Mouse (Mus musculus): ENCODE measurements at regions not wholly inside any gene's neighbourhood (a gene's known extent, or its start where the extent isn't known, plus 50 kb on each side); places are given as distances from the start of the nearest gene placed in this dataset.

- H3K4me3 ChIP-seq = no peak overlapping the region
- TF ChIP-seq MYOG (IDR thresholded peaks at IDR 0.05; ENCODE audit: control insufficient read depth in 1 of 3, insufficient read depth in 1 of 3, insufficient read length in 2 of 3, low read depth in 2 of 3) (no peak), POLR2AphosphoS2 (IDR thresholded peaks at IDR 0.05; ENCODE audit: insufficient read length, low read depth) (no peak), CEBPB (IDR thresholded peaks at IDR 0.05; ENCODE audit: insufficient read depth, poor library complexity, severe bottlenecking) (no peak), USF1 (IDR thresholded peaks at IDR 0.05; ENCODE audit: low read depth) (no peak), TCF3 (IDR thresholded peaks at IDR 0.05; ENCODE audit: insufficient read length, low read depth) (no peak), SRF (IDR thresholded peaks at IDR 0.05; ENCODE audit: control insufficient read depth, insufficient read length, low read depth) (no peak), TCF12 (IDR thresholded peaks at IDR 0.05; ENCODE audit: insufficient read depth, poor library complexity, severe bottlenecking) (no peak), E2F4 (IDR thresholded peaks at IDR 0.05; ENCODE audit: insufficient read depth) (no peak), POLR2A (IDR thresholded peaks at IDR 0.05; ENCODE audit: insufficient read length, low read depth) (no peak), MAX (IDR thresholded peaks at IDR 0.05; ENCODE audit: low read depth) (no peak), MYOD1 (IDR thresholded peaks at IDR 0.05; ENCODE audit: control insufficient read depth in 1 of 3, insufficient read length in 2 of 3, low read depth in 2 of 3) (no peak), REST (IDR thresholded peaks at IDR 0.05; ENCODE audit: insufficient read depth, insufficient read length) (no peak)
- no peak overlapping the region for H3K4me2 ChIP-seq (ENCODE audit: low read depth)
- H3K36me3 ChIP-seq (ENCODE audit: control insufficient read depth, insufficient read depth) = no peaks in the 10 kb centered on the region
- no peaks in the 10 kb centered on the region for H3K79me2 ChIP-seq (ENCODE audit: control insufficient read depth, insufficient read depth)
- H3K27me3 ChIP-seq (ENCODE audit: control insufficient read depth, insufficient read depth, insufficient read length) = no peaks in the 10 kb centered on the region
- no peak overlapping the region for H3ac ChIP-seq (ENCODE audit: control insufficient read depth, insufficient read length)
These were observed 275.0 kb downstream of the Ajap1 start for GRCm38 (mm10) chr4:153207578-153208102.

- Histone ChIP-seq H3ac (ENCODE audit: control insufficient read depth, insufficient read length) (no peak overlapping the region), H3K4me3 (no peak overlapping the region), H3K4me2 (ENCODE audit: low read depth) (no peak overlapping the region), H3K79me2 (ENCODE audit: control insufficient read depth, insufficient read depth) (no peaks in the 10 kb centered on the region), H3K36me3 (ENCODE audit: control insufficient read depth, insufficient read depth) (no peaks in the 10 kb centered on the region), H3K27me3 (ENCODE audit: control insufficient read depth, insufficient read depth, insufficient read length) (no peaks in the 10 kb centered on the region)
- TF ChIP-seq TCF12 (IDR thresholded peaks at IDR 0.05; ENCODE audit: insufficient read depth, poor library complexity, severe bottlenecking) = no peak
- TF ChIP-seq TCF3 (IDR thresholded peaks at IDR 0.05; ENCODE audit: insufficient read length, low read depth) = no peak
- TF ChIP-seq MYOG (IDR thresholded peaks at IDR 0.05; ENCODE audit: control insufficient read depth in 1 of 3, insufficient read depth in 1 of 3, insufficient read length in 2 of 3, low read depth in 2 of 3) = no peak
- TF ChIP-seq E2F4 (IDR thresholded peaks at IDR 0.05; ENCODE audit: insufficient read depth) = no peak
- TF ChIP-seq SRF (IDR thresholded peaks at IDR 0.05; ENCODE audit: control insufficient read depth, insufficient read length, low read depth) = no peak
- no peak for TF ChIP-seq USF1 (IDR thresholded peaks at IDR 0.05; ENCODE audit: low read depth)
- TF ChIP-seq POLR2A (IDR thresholded peaks at IDR 0.05; ENCODE audit: insufficient read length, low read depth) = no peak
- TF ChIP-seq CEBPB (IDR thresholded peaks at IDR 0.05; ENCODE audit: insufficient read depth, poor library complexity, severe bottlenecking) = no peak
- TF ChIP-seq POLR2AphosphoS2 (IDR thresholded peaks at IDR 0.05; ENCODE audit: insufficient read length, low read depth) = no peak
- TF ChIP-seq MAX (IDR thresholded peaks at IDR 0.05; ENCODE audit: low read depth) = no peak
- TF ChIP-seq MYOD1 (IDR thresholded peaks at IDR 0.05; ENCODE audit: control insufficient read depth in 1 of 3, insufficient read length in 2 of 3, low read depth in 2 of 3) = no peak
- TF ChIP-seq REST (IDR thresholded peaks at IDR 0.05; ENCODE audit: insufficient read depth, insufficient read length) = no peak
These were observed 275.7 kb downstream of the Ajap1 start for GRCm38 (mm10) chr4:153206789-153207457.

- H3K79me2 ChIP-seq (ENCODE audit: control insufficient read depth, insufficient read depth) = no peaks in the 10 kb centered on the region
- TF ChIP-seq REST (IDR thresholded peaks at IDR 0.05; ENCODE audit: insufficient read depth, insufficient read length) (no peak), CEBPB (IDR thresholded peaks at IDR 0.05; ENCODE audit: insufficient read depth, poor library complexity, severe bottlenecking) (no peak), MYOG (IDR thresholded peaks at IDR 0.05; ENCODE audit: control insufficient read depth in 1 of 3, insufficient read depth in 1 of 3, insufficient read length in 2 of 3, low read depth in 2 of 3) (no peak), TCF12 (IDR thresholded peaks at IDR 0.05; ENCODE audit: insufficient read depth, poor library complexity, severe bottlenecking) (no peak), MAX (IDR thresholded peaks at IDR 0.05; ENCODE audit: low read depth) (no peak), TCF3 (IDR thresholded peaks at IDR 0.05; ENCODE audit: insufficient read length, low read depth) (no peak), MYOD1 (IDR thresholded peaks at IDR 0.05; ENCODE audit: control insufficient read depth in 1 of 3, insufficient read length in 2 of 3, low read depth in 2 of 3) (no peak)
- H3K4me2 ChIP-seq (ENCODE audit: low read depth) = no peak overlapping the region
- H3K27me3 ChIP-seq (ENCODE audit: control insufficient read depth, insufficient read depth, insufficient read length) = no peaks in the 10 kb centered on the region
- no peak overlapping the region for H3K4me3 ChIP-seq
- no peak overlapping the region for H3ac ChIP-seq (ENCODE audit: control insufficient read depth, insufficient read length)
- no peaks in the 10 kb centered on the region for H3K36me3 ChIP-seq (ENCODE audit: control insufficient read depth, insufficient read depth)
These were observed 277.8 kb downstream of the Ajap1 start for GRCm38 (mm10) chr4:153204764-153205163.

DNA sequence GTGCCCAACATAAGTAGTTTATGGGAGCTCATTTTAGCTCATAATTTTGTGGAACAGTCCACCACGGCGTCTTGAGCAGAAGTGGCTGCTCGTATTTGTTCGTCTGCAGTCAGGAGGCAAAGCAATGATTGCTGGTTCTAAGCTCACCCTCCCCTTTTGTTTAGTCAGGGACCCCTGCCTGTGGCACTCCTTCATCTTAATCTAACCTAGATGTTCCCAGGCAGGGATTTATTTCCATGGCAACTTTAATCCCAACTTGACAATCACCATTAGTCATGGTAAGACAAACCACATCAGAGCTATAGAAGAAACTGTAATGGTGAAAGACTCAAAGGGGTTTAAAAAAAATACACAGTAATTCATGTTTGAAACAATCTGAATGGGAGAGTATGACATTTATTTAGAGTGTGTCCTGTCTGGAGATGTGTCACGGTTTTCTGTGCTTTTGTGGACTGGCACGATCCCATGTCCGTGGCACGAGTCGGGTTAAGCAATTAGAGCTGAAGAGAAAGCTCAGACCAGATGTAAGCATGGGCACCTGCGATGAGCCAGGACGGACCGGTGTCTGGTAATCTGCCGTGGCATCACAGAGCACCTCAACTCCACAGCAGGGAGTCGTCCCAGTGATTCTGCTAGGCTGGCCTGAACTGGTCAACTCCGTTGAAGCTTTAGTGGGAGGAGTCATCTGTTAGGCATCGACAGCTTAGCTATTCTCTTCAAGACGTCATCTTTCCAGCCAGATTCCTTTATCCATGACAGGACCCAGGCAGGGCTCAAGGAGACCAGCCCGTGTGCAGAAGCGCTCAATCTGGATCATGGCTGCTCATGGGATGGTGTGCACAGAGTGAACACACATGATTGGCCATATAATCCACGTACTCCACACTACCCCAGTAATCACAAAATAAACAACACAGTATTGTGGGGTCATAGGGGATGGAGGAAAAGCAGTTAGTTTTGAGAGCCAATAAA lies 281.5 kb downstream of the Ajap1 start:
- no peak for TF ChIP-seq SRF (IDR thresholded peaks at IDR 0.05; ENCODE audit: control insufficient read depth, insufficient read length, low read depth)
- TF ChIP-seq E2F4 (IDR thresholded peaks at IDR 0.05; ENCODE audit: insufficient read depth) = no peak
- no peak for TF ChIP-seq REST (IDR thresholded peaks at IDR 0.05; ENCODE audit: insufficient read depth, insufficient read length)
- no peak for TF ChIP-seq MYOD1 (IDR thresholded peaks at IDR 0.05; ENCODE audit: control insufficient read depth in 1 of 3, insufficient read length in 2 of 3, low read depth in 2 of 3)
- H3K36me3 ChIP-seq (ENCODE audit: control insufficient read depth, insufficient read depth) = no peaks in the 10 kb centered on the region
- H3ac ChIP-seq (ENCODE audit: control insufficient read depth, insufficient read length) = no peak overlapping the region

More for the DNA sequence above, 281.5 kb downstream of the Ajap1 start:
- no peak overlapping the region for H3K4me3 ChIP-seq
- no peaks in the 10 kb centered on the region for H3K79me2 ChIP-seq (ENCODE audit: control insufficient read depth, insufficient read depth)
- no peak overlapping the region for H3K4me2 ChIP-seq (ENCODE audit: low read depth)
- no peaks in the 10 kb centered on the region for H3K27me3 ChIP-seq (ENCODE audit: control insufficient read depth, insufficient read depth, insufficient read length)

Data from myocyte (in vitro differentiated cells).